Mouse (Mus musculus) CH12.LX (cell line): ENCODE results near the gene Iqcn.

Source experiments
- CTCF ChIP-seq, 2 experiments: IDR thresholded peaks in 1 of 2; conservative IDR thresholded peaks in 1 of 2; 2 replicates each; pipeline ENCODE4 v1.5.1; 2011 to 2012; ENCODE audit warnings: low read depth in 2 of 2, low read length in 2 of 2, improper control_type of control experiment in 1 of 2, inconsistent platforms in 1 of 2, mild to moderate bottlenecking in 1 of 2, moderate library complexity in 1 of 2
- KAT2A ChIP-seq: IDR thresholded peaks from 2 replicates; pipeline ENCODE4 v1.6.1; 2012; ENCODE audit warnings: low read length, improper control_type of control experiment, inconsistent platforms; ENCODE audit not compliant: insufficient replicate concordance
- MAX ChIP-seq: IDR thresholded peaks from 2 replicates; pipeline ENCODE4 v1.6.1; 2011; ENCODE audit warnings: low read length, improper control_type of control experiment
- MEF2A ChIP-seq: IDR thresholded peaks from 2 replicates; pipeline ENCODE4 v1.6.1; 2014; ENCODE audit warnings: low read depth, mild to moderate bottlenecking, inconsistent platforms, low read length, improper control_type of control experiment, borderline replicate concordance
- NRF1 ChIP-seq: IDR thresholded peaks from 2 replicates; pipeline ENCODE4 v1.6.1; 2014; ENCODE audit warnings: low read depth, mild to moderate bottlenecking, inconsistent platforms, low read length, improper control_type of control experiment, moderate library complexity
- POLR2A ChIP-seq: IDR thresholded peaks from 2 replicates; pipeline ENCODE4 v1.6.1; 2011; ENCODE audit warnings: low read depth, mild to moderate bottlenecking, improper control_type of control experiment, low read length
- SIN3A ChIP-seq: IDR thresholded peaks from 2 replicates; pipeline ENCODE4 v1.6.1; 2012; ENCODE audit warnings: low read length, improper control_type of control experiment, inconsistent platforms
- ZC3H11A ChIP-seq: IDR thresholded peaks from 2 replicates; pipeline ENCODE4 v1.6.1; 2012; ENCODE audit warnings: low read depth, mild to moderate bottlenecking, inconsistent platforms, low read length, improper control_type of control experiment

DNA sequence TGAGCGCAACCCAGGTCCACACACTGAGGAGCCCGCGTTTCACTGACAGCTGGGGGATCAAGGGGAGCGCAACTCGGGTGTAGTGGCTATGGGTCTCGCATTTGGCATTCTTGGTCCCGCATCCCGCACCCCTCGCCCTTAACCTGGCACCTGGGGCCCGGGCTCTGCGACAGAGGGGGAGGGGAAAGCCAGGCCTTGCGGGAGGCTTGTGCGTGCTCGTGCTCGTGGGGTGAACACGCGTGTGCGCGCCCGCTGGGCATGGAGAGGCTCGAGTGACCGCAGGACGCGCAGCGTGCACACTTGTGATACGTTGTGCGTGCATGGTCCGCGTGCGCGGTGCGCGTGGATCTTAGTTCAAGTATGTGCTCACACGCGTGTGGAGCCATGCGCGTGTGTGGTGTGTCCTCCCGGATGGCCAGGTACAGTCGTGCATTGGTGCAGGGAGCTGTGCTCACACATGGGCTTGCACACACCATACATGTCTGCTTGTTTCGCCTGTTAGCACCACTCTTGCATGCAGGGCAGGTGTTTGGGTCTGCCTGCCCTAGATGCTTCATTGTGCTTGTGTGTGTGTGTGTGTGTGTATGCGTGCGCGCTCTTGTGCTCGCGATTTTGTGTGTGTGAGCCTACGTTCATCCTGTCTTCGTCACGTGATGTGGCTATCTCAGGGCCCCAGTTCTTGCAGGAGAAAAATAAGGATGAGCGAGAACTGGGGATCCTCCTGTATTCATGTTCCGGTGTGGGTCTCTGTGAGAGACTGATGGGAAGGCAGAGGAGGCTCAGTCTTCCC is 51.8 kb downstream of the Iqcn start:
- TF ChIP-seq CTCF (conservative IDR thresholded peaks at IDR 0.05 in 1 of 2, IDR thresholded peaks at IDR 0.05 in 1 of 2; ENCODE audit: low read depth in 2 of 2, low read length in 2 of 2) (no peak), ZC3H11A (no peak), SIN3A (no peak), MEF2A (no peak), NRF1 (no peak), POLR2A (no peak), MAX (no peak), KAT2A (no peak)
